Mouse (Mus musculus) activated CD4-positive, CD25-positive, alpha-beta regulatory T cell, adult 4 months (primary cell): ENCODE results near the gene Adamts4. TPM values are rescaled to one million over a fixed set of nuclear protein-coding genes. Genes with fewer than 3 reads are reported as not detected.

ENCODE experiments used
- polyA plus RNA-seq, 2 experiments: library from polyadenylated mRNA; unstranded; fragments of 100-300 nt; shearing (Covaris generic); gene quantifications; one replicate each; pipeline ENCODE4 v1.2.1; 2017

The Adamts4 gene
- polyA plus RNA-seq, 2 experiments from 2014 or later: 0.09 TPM; not detected in 1

Other genes with a start within 250 kb of the Adamts4 start
- gene Fcgr4, start 231.5 kb upstream of the Adamts4 start, polyA plus RNA-seq: under 1 TPM in 1 of 2 experiments, not detected in 1; 0.40 TPM
- under 1 TPM in 1 of 2 experiments, not detected in 1; 0.45 TPM for gene Fcgr3, start 185.5 kb upstream of the Adamts4 start, polyA plus RNA-seq
- 1 to 10 TPM; 2.1 to 2.4 TPM for gene Cfap126, start 136.5 kb upstream of the Adamts4 start, polyA plus RNA-seq
- gene Sdhc, start 99.8 kb upstream of the Adamts4 start, polyA plus RNA-seq: 100 to 1,000 TPM; 102 to 131 TPM
- gene Mpz, start 99.7 kb upstream of the Adamts4 start, polyA plus RNA-seq: not detected
- not detected for gene Pcp4l1, start 54.2 kb upstream of the Adamts4 start, polyA plus RNA-seq
- under 1 TPM; 0.40 to 0.66 TPM for gene Nr1i3, start 36.5 kb upstream of the Adamts4 start, polyA plus RNA-seq
- gene Tomm40l, start 27.9 kb upstream of the Adamts4 start, polyA plus RNA-seq: 10 to 100 TPM; 25.1 to 27.8 TPM
- not detected for gene Apoa2, start 25.4 kb upstream of the Adamts4 start, polyA plus RNA-seq
- 1 to 10 TPM; 1.7 to 4.0 TPM for gene Fcer1g, start 16.1 kb upstream of the Adamts4 start, polyA plus RNA-seq
- gene Ndufs2, start 967 bp downstream of the Adamts4 start, polyA plus RNA-seq: 100 to 1,000 TPM; 108 to 141 TPM
- 10 to 100 TPM; 33.1 to 35.7 TPM for gene B4galt3, start 19.9 kb downstream of the Adamts4 start, polyA plus RNA-seq
- gene Ppox, start 30.8 kb downstream of the Adamts4 start, polyA plus RNA-seq: 10 to 100 TPM; 53.6 to 58.0 TPM
- gene Usp21, start 37.6 kb downstream of the Adamts4 start, polyA plus RNA-seq: 10 to 100 TPM; 11.8 to 19.8 TPM
- gene Ufc1, start 44.6 kb downstream of the Adamts4 start, polyA plus RNA-seq: 100 to 1,000 TPM; 100 to 110 TPM
- gene Dedd, start 78.7 kb downstream of the Adamts4 start, polyA plus RNA-seq: 10 to 100 TPM; 33.7 to 35.2 TPM
- 10 to 100 TPM; 26.3 to 29.7 TPM for gene Nit1, start 95.2 kb downstream of the Adamts4 start, polyA plus RNA-seq
- gene Pfdn2, start 95.2 kb downstream of the Adamts4 start, polyA plus RNA-seq: 10 to 100 TPM; 34.7 to 60.5 TPM
- gene Klhdc9, start 110.4 kb downstream of the Adamts4 start, polyA plus RNA-seq: under 1 TPM in 1 of 2 experiments, not detected in 1; 0.48 TPM
- gene Nectin4, start 119.7 kb downstream of the Adamts4 start, polyA plus RNA-seq: under 1 TPM in 1 of 2 experiments, not detected in 1; 0.09 TPM
- gene Arhgap30, start 138.5 kb downstream of the Adamts4 start, polyA plus RNA-seq: 10 to 100 TPM; 71.7 to 78.8 TPM
- gene Usf1, start 160.9 kb downstream of the Adamts4 start, polyA plus RNA-seq: 10 to 100 TPM; 41.0 to 43.1 TPM
- gene Tstd1, start 168.5 kb downstream of the Adamts4 start, polyA plus RNA-seq: 1 to 10 TPM; 5.9 to 10.0 TPM
- gene F11r, start 187.1 kb downstream of the Adamts4 start, polyA plus RNA-seq: under 1 TPM in 1 of 2 experiments, not detected in 1; 0.18 TPM